Mouse (Mus musculus) WW6 (cell line): Measurements from ENCODE around the gene Prpf8.

Experiments used
- DNase-seq: peaks from one replicate; pipeline ENCODE4 v3.0.0-alpha.2; 2013; ENCODE audit warnings: low read depth, low spot score

The Prpf8 gene

GRCm38 (mm10) chr11:75508162-75508561, 21.5 kb downstream of the Prpf8 start:
- no peak for DNase-seq

GRCm38 (mm10) chr11:75508904-75509303, 22.3 kb downstream of the Prpf8 start:
- no peak for DNase-seq

- DNase-seq = peak; percentile 74
Observed at GRCm38 (mm10) chr11:75509741-75510626, 23.4 kb downstream of the Prpf8 start, which contains the start of gene Rilp. Gene Rilp, plus strand, starts transcription at chr11:75510094.

GRCm38 (mm10) chr11:75510627-75510993, 24.0 kb downstream of the Prpf8 start:
- DNase-seq = peak; percentile 95

- no peak for DNase-seq
Observed at GRCm38 (mm10) chr11:75511213-75511612, 24.6 kb downstream of the Prpf8 start.

GRCm38 (mm10) chr11:75512301-75513018, 25.8 kb downstream of the Prpf8 start:
- DNase-seq = no peak

- DNase-seq = no peak
Observed at GRCm38 (mm10) chr11:75513336-75513735, 26.7 kb downstream of the Prpf8 start, which contains the start of gene Scarf1. Gene Scarf1, plus strand, starts transcription at chr11:75513540.

- DNase-seq = no peak
Observed at GRCm38 (mm10) chr11:75515186-75515585, 28.6 kb downstream of the Prpf8 start.

GRCm38 (mm10) chr11:75519834-75520633, 33.4 kb downstream of the Prpf8 start:
- DNase-seq = no peak

GRCm38 (mm10) chr11:75521609-75522008, 35.0 kb downstream of the Prpf8 start:
- DNase-seq = no peak

- no peak for DNase-seq
Observed at GRCm38 (mm10) chr11:75522793-75523192, 36.2 kb downstream of the Prpf8 start.

GRCm38 (mm10) chr11:75525531-75526125, 39.0 kb downstream of the Prpf8 start:
- DNase-seq = no peak

GRCm38 (mm10) chr11:75526943-75527342, 40.3 kb downstream of the Prpf8 start:
- DNase-seq = no peak

- DNase-seq = no peak
Observed at GRCm38 (mm10) chr11:75529771-75530170, 43.2 kb downstream of the Prpf8 start.

- peak; percentile 78 for DNase-seq
Observed at GRCm38 (mm10) chr11:75530325-75530724, 43.7 kb downstream of the Prpf8 start.

- no peak for DNase-seq
Observed at GRCm38 (mm10) chr11:75530845-75531373, 44.3 kb downstream of the Prpf8 start.

GRCm38 (mm10) chr11:75531469-75532242, 45.0 kb downstream of the Prpf8 start, which contains the start of gene Slc43a2:
Gene Slc43a2, plus strand, starts transcription at chr11:75531694.
- peak; percentile 97 for DNase-seq

GRCm38 (mm10) chr11:75532340-75533277, 46.0 kb downstream of the Prpf8 start:
- no peak for DNase-seq
